Mouse (Mus musculus): ENCODE measurements around the gene Gzmm.

GRCm38 (mm10) chr10:79688720-79689119 is at the start of gene Gzmm:
- no peak for TF ChIP-seq CTCF (IDR thresholded peaks at IDR 0.05; ENCODE audit: borderline replicate concordance, extremely low read depth, insufficient read depth, insufficient read length)
- no peak for TF ChIP-seq POLR2A (IDR thresholded peaks at IDR 0.05; ENCODE audit: borderline replicate concordance, extremely low read depth, insufficient read depth, insufficient read length, poor library complexity, severe bottlenecking)

Measured in brain, embryonic 14.5 days (tissue).